Mouse (Mus musculus): ENCODE measurements around the gene Babam1. TPM values are rescaled to one million over a fixed set of nuclear protein-coding genes. Genes with fewer than 3 reads are reported as not detected.
A peak's percentile ranks its signal among the peaks of the same experiment; 100 is the strongest.

The Babam1 gene
- polyA plus RNA-seq, 1 experiment from 2014 or later = 106 TPM

- DNase-seq (ENCODE audit: extremely low spot score, low spot score) = no peak
- peaks cover 12% of the 10 kb centered on the region; the same call in 1 of the 2 replicates for H3K27me3 ChIP-seq (ENCODE audit: poor library complexity, severe bottlenecking)
- peaks cover 2% of the 10 kb centered on the region for H3K36me3 ChIP-seq (replicated peaks)
- H3K4me3 ChIP-seq = no peak overlapping the region
- 75% methylated on average over 4 of the region's 4 CpGs for WGBS
- no peaks in the 10 kb centered on the region for H3K4me1 ChIP-seq
- H3K27ac ChIP-seq = no peak overlapping the region
- no peaks in the 10 kb centered on the region for H3K9me3 ChIP-seq
Observed at GRCm38 (mm10) chr8:71451337-71451736, 54.7 kb downstream of the Babam1 start.

GRCm38 (mm10) chr8:71451777-71452176 is 55.1 kb downstream of the Babam1 start:
- Histone ChIP-seq H3K27ac (no peak overlapping the region), H3K36me3 (replicated peaks) (peaks cover 6% of the 10 kb centered on the region), H3K4me1 (peaks cover 1% of the 10 kb centered on the region), H3K9me3 (no peaks in the 10 kb centered on the region), H3K4me3 (no peak overlapping the region), H3K27me3 (ENCODE audit: poor library complexity, severe bottlenecking) (peaks cover 12% of the 10 kb centered on the region; the same call in 1 of the 2 replicates)
- 61% methylated on average over 11 of the region's 11 CpGs for WGBS
- no peak for DNase-seq (ENCODE audit: extremely low spot score, low spot score)

- Histone ChIP-seq H3K27ac (no peak overlapping the region), H3K9me3 (no peaks in the 10 kb centered on the region), H3K27me3 (ENCODE audit: poor library complexity, severe bottlenecking) (peaks cover 12% of the 10 kb centered on the region; the same call in 1 of the 2 replicates), H3K4me1 (peaks cover 7% of the 10 kb centered on the region), H3K4me3 (no peak overlapping the region), H3K36me3 (replicated peaks) (peaks cover 15% of the 10 kb centered on the region)
- peak; percentile 7 for DNase-seq (ENCODE audit: extremely low spot score, low spot score)
- 79% methylated on average over 2 of the region's 2 CpGs for WGBS
Observed at GRCm38 (mm10) chr8:71452669-71453068, 56.0 kb downstream of the Babam1 start.

Other genes starting within 250 kb of the Babam1 start
- 26.0 and 28.0 TPM in 2 replicates for gene Myo9b, start 124.1 kb upstream of the Babam1 start, polyA plus RNA-seq (2016; fragmentation: Nextera tagmentation; extraction: Ambion mirVana)
- 61.3 and 65.8 TPM in 2 replicates for gene Haus8, start 123.9 kb upstream of the Babam1 start, polyA plus RNA-seq (2016; fragmentation: Nextera tagmentation; extraction: Ambion mirVana)
- gene Use1, start 30.0 kb upstream of the Babam1 start, polyA plus RNA-seq (2016; fragmentation: Nextera tagmentation; extraction: Ambion mirVana) = 81.4 and 82.7 TPM in 2 replicates
- 3.5 and 4.0 TPM in 2 replicates for gene Ocel1, start 25.6 kb upstream of the Babam1 start, polyA plus RNA-seq (2016; fragmentation: Nextera tagmentation; extraction: Ambion mirVana)
- gene Nr2f6, start 14.9 kb upstream of the Babam1 start, polyA plus RNA-seq (2016; fragmentation: Nextera tagmentation; extraction: Ambion mirVana) = 47.8 and 49.0 TPM in 2 replicates
- 5.8 and 5.9 TPM in 2 replicates for gene Ushbp1, start 1.1 kb upstream of the Babam1 start, polyA plus RNA-seq (2016; fragmentation: Nextera tagmentation; extraction: Ambion mirVana)
- gene Ankle1, start 9.1 kb downstream of the Babam1 start, polyA plus RNA-seq (2016; fragmentation: Nextera tagmentation; extraction: Ambion mirVana) = 47.3 and 51.2 TPM in 2 replicates
- gene Abhd8, start 66.8 kb downstream of the Babam1 start, polyA plus RNA-seq (2016; fragmentation: Nextera tagmentation; extraction: Ambion mirVana) = 67.6 and 68.2 TPM in 2 replicates
- 218 and 226 TPM in 2 replicates for gene Mrpl34, start 68.1 kb downstream of the Babam1 start, polyA plus RNA-seq (2016; fragmentation: Nextera tagmentation; extraction: Ambion mirVana)
- 116 and 122 TPM in 2 replicates for gene Dda1, start 72.3 kb downstream of the Babam1 start, polyA plus RNA-seq (2016; fragmentation: Nextera tagmentation; extraction: Ambion mirVana)
- gene Ano8, start 89.1 kb downstream of the Babam1 start, polyA plus RNA-seq (2016; fragmentation: Nextera tagmentation; extraction: Ambion mirVana) = 1.8 TPM in 2 replicates
- 21.3 and 22.3 TPM in 2 replicates for gene Gtpbp3, start 91.2 kb downstream of the Babam1 start, polyA plus RNA-seq (2016; fragmentation: Nextera tagmentation; extraction: Ambion mirVana)
- 43.3 and 47.5 TPM in 2 replicates for gene Plvap, start 114.9 kb downstream of the Babam1 start, polyA plus RNA-seq (2016; fragmentation: Nextera tagmentation; extraction: Ambion mirVana)
- gene Ccdc194, start 128.8 kb downstream of the Babam1 start, polyA plus RNA-seq (2016; fragmentation: Nextera tagmentation; extraction: Ambion mirVana) = 0.47 TPM in 1 of 2 replicates, not detected in the other
- gene Bst2, start 140.6 kb downstream of the Babam1 start, polyA plus RNA-seq (2016; fragmentation: Nextera tagmentation; extraction: Ambion mirVana) = 6.7 and 7.4 TPM in 2 replicates
- gene Mvb12a, start 146.1 kb downstream of the Babam1 start, polyA plus RNA-seq (2016; fragmentation: Nextera tagmentation; extraction: Ambion mirVana) = 65.9 and 66.0 TPM in 2 replicates
- gene Tmem221, start 162.0 kb downstream of the Babam1 start, polyA plus RNA-seq (2016; fragmentation: Nextera tagmentation; extraction: Ambion mirVana) = 0.17 and 0.28 TPM in 2 replicates
- 0.09 TPM in 1 of 2 replicates, not detected in the other for gene Nxnl1, start 169.7 kb downstream of the Babam1 start, polyA plus RNA-seq (2016; fragmentation: Nextera tagmentation; extraction: Ambion mirVana)
- gene Slc27a1, start 172.0 kb downstream of the Babam1 start, polyA plus RNA-seq (2016; fragmentation: Nextera tagmentation; extraction: Ambion mirVana) = 20.2 and 21.9 TPM in 2 replicates
- 262 and 266 TPM in 2 replicates for gene Pgls, start 195.3 kb downstream of the Babam1 start, polyA plus RNA-seq (2016; fragmentation: Nextera tagmentation; extraction: Ambion mirVana)
- gene Fam129c, start 200.8 kb downstream of the Babam1 start, polyA plus RNA-seq (2016; fragmentation: Nextera tagmentation; extraction: Ambion mirVana) = 4.1 and 5.1 TPM in 2 replicates
- gene Colgalt1, start 214.1 kb downstream of the Babam1 start, polyA plus RNA-seq (2016; fragmentation: Nextera tagmentation; extraction: Ambion mirVana) = 44.2 and 47.4 TPM in 2 replicates

All from forebrain, embryonic 10.5 days (tissue).